ENCODE assay signal across 14 mouse cellular contexts in the genomic region with DNA sequence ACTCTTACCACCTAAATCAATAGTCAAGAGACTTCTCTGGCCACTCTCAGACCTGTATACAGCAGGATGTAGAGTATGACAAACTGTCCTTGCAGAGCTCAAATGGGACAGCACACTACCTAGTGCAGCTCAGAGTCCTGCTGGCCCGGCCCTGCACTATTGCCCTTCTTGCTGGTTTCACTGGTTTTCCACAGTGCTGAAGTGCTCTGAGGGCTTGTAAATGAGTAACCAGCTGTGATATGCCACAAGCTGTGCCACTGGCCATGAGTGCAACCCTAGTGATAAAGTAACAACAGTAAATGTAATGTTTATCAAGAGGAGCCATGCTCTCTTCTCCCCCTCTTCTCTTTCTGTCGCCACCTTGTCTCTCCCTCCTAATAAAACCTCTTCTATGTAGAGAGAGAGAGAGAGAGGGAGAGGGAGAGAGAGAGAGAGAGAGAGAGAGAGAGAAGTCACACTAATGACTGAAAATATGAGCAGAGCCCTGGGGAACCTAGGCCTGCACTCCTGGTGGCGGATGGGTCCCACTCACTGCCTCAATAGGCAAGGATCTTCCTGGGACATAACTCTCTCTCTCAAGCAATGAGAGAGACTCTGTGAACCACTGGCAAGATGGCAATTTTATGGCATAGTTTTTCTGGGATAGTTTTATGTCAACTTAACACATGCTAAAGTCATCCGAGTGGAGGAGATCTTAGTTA. TPM values are rescaled to one million over a fixed set of nuclear protein-coding genes. Genes with fewer than 3 reads are reported as not detected.
DNase-seq lines count a peak whose midpoint lies in the region; ATAC-seq and TF ChIP-seq lines count a peak whose summit lies in the region.
"Had no signal": no experiment of that assay in that cellular context is flagged by ENCODE, and none has a peak within 500 bp of the region (broad histone marks: within the 10 kb centered on the region; RNA-seq: fewer than 3 reads in every experiment).

No protein-coding gene starts in this region.

- H3K4me1 ChIP-seq in lung, postnatal 0 days (ENCODE audit: insufficient read depth, low read depth, low read length), result no peaks in the 10 kb centered on the region
- no peaks in the 10 kb centered on the region for H3K4me1 ChIP-seq in lung, adult 2 months (ENCODE audit: control insufficient read depth, insufficient read depth, low read length)
- H3K4me1 ChIP-seq in liver, embryonic 16.5 days (ENCODE audit: control insufficient read depth, low read depth, low read length), result no peaks in the 10 kb centered on the region; the same call in 1 of the 2 replicates
- no peaks in the 10 kb centered on the region for H3K4me1 ChIP-seq in forebrain, embryonic 13.5 days
- H3K4me1 ChIP-seq in forebrain, embryonic 14.5 days (ENCODE audit: control insufficient read depth, insufficient read depth, low read length), result no peaks in the 10 kb centered on the region
- H3K4me1 ChIP-seq: limb, embryonic 13.5 days; midbrain, embryonic 10.5 days had no signal

- TF ChIP-seq POLR2A in lung, adult 2 months (IDR thresholded peaks at IDR 0.05; ENCODE audit: borderline replicate concordance, extremely low read depth, low read depth, low read length), result no peak

- no peaks in the 10 kb centered on the region for H3K9me3 ChIP-seq in lung, postnatal 0 days (ENCODE audit: low read length)
- no peaks in the 10 kb centered on the region for H3K9me3 ChIP-seq in liver, embryonic 16.5 days (replicated peaks; ENCODE audit: control insufficient read depth, low read length)
- no peaks in the 10 kb centered on the region for H3K9me3 ChIP-seq in forebrain, embryonic 13.5 days (replicated peaks)
- H3K9me3 ChIP-seq in forebrain, embryonic 14.5 days (replicated peaks; ENCODE audit: control insufficient read depth, low read length), result no peaks in the 10 kb centered on the region
- H3K9me3 ChIP-seq: limb, embryonic 13.5 days; midbrain, embryonic 10.5 days had no signal

- no peaks in the 10 kb centered on the region for H3K27me3 ChIP-seq in lung, postnatal 0 days (replicated peaks; ENCODE audit: insufficient read depth, low read length)
- no peaks in the 10 kb centered on the region for H3K27me3 ChIP-seq in liver, embryonic 16.5 days (ENCODE audit: control insufficient read depth, insufficient read depth, low read depth, low read length)
- H3K27me3 ChIP-seq in forebrain, embryonic 13.5 days, result no peaks in the 10 kb centered on the region
- H3K27me3 ChIP-seq in forebrain, embryonic 14.5 days (replicated peaks; ENCODE audit: control insufficient read depth, insufficient read depth, low read length), result no peaks in the 10 kb centered on the region
- H3K27me3 ChIP-seq: limb, embryonic 13.5 days had no signal

- peaks cover 37% of the 10 kb centered on the region; the same call in 1 of the 2 replicates for H3K36me3 ChIP-seq in lung, postnatal 0 days (ENCODE audit: insufficient read depth, low read length)
- peaks cover 51% of the 10 kb centered on the region for H3K36me3 ChIP-seq in liver, embryonic 16.5 days (ENCODE audit: control insufficient read depth, insufficient read depth)
- peaks cover 76% of the 10 kb centered on the region for H3K36me3 ChIP-seq in forebrain, embryonic 13.5 days (ENCODE audit: poor library complexity, severe bottlenecking)
- H3K36me3 ChIP-seq in forebrain, embryonic 14.5 days (ENCODE audit: control insufficient read depth, insufficient read depth, low read length), result peaks cover 76% of the 10 kb centered on the region

- no peak for TF ChIP-seq EP300 in lung, postnatal 0 days (IDR thresholded peaks at IDR 0.05)

- peak; percentile 54 for DNase-seq in lung, postnatal 0 days (ENCODE audit: low spot score)
- no peak for DNase-seq in lung, adult 2 months
- peak; percentile 66 for DNase-seq in kidney, postnatal 14 days
- no peak for DNase-seq in layer of hippocampus, postnatal 36 days
- DNase-seq in natural killer cell, adult 2 months (ENCODE audit: low spot score in 2 of 2), result no peak
- no peak for DNase-seq in forebrain, embryonic 14.5 days (ENCODE audit: low spot score)
- DNase-seq: adrenal gland, postnatal 36 days; heart, postnatal 36 days; right cerebral cortex, postnatal 4 days; thymus, adult 18-20 months had no signal

- WGBS in lung, postnatal 0 days, result 63% methylated on average over 4 of the region's 4 CpGs
- 80% methylated on average over 4 of the region's 4 CpGs for WGBS in lung, adult 2 months
- WGBS in liver, embryonic 16.5 days (ENCODE audit: insufficient replicate concordance), result 60% methylated on average over 4 of the region's 4 CpGs
- WGBS in forebrain, embryonic 13.5 days, result 94% methylated on average over 3 of the region's 4 CpGs
- 96% methylated on average over 4 of the region's 4 CpGs for WGBS in forebrain, embryonic 14.5 days

- no peak overlapping the region for H3K27ac ChIP-seq in lung, postnatal 0 days (ENCODE audit: low read length)
- peak overlapping the region; percentile 54 for H3K27ac ChIP-seq in liver, embryonic 16.5 days (ENCODE audit: low read length)
- H3K27ac ChIP-seq in forebrain, embryonic 13.5 days, result no peak overlapping the region
- H3K27ac ChIP-seq in forebrain, embryonic 14.5 days (ENCODE audit: low read depth, low read length), result no peak overlapping the region
- H3K27ac ChIP-seq: limb, embryonic 13.5 days; midbrain, embryonic 10.5 days had no signal

- H3K4me3 ChIP-seq in lung, postnatal 0 days (ENCODE audit: low read depth, low read length), result no peak overlapping the region
- H3K4me3 ChIP-seq in lung, adult 2 months (replicated peaks; ENCODE audit: extremely low read depth, low read depth, low read length), result no peak overlapping the region
- no peak overlapping the region for H3K4me3 ChIP-seq in liver, embryonic 16.5 days (ENCODE audit: low read depth, low read length)
- no peak overlapping the region for H3K4me3 ChIP-seq in forebrain, embryonic 13.5 days
- no peak overlapping the region for H3K4me3 ChIP-seq in forebrain, embryonic 14.5 days (ENCODE audit: low read depth, low read length)
- H3K4me3 ChIP-seq: limb, embryonic 13.5 days; midbrain, embryonic 10.5 days had no signal

- ATAC-seq in lung, postnatal 0 days, result peak; percentile 87
- ATAC-seq in liver, embryonic 16.5 days (ENCODE audit: low read depth), result peak; percentile 95
- ATAC-seq in forebrain, embryonic 13.5 days, result no peak
- ATAC-seq in forebrain, embryonic 14.5 days, result no peak

- H3K9ac ChIP-seq in lung, postnatal 0 days (replicated peaks; ENCODE audit: low read depth), result no peak overlapping the region
- H3K9ac ChIP-seq in liver, embryonic 16.5 days (ENCODE audit: low read depth, low read length), result no peak overlapping the region
- no peak overlapping the region for H3K9ac ChIP-seq in forebrain, embryonic 13.5 days
- H3K9ac ChIP-seq in forebrain, embryonic 14.5 days (ENCODE audit: low read length), result no peak overlapping the region
- H3K9ac ChIP-seq: limb, embryonic 13.5 days had no signal

- no peak for TF ChIP-seq CTCF in lung, postnatal 0 days (IDR thresholded peaks at IDR 0.05)
- TF ChIP-seq CTCF in lung, adult 2 months (IDR thresholded peaks at IDR 0.05; ENCODE audit: insufficient read depth, low read length), result no peak

- no peak overlapping the region for H3K4me2 ChIP-seq in lung, postnatal 0 days (replicated peaks; ENCODE audit: low read depth, low read length)
- no peak overlapping the region for H3K4me2 ChIP-seq in liver, embryonic 16.5 days (ENCODE audit: low read depth, low read length)
- no peak overlapping the region for H3K4me2 ChIP-seq in forebrain, embryonic 13.5 days
- no peak overlapping the region for H3K4me2 ChIP-seq in forebrain, embryonic 14.5 days (ENCODE audit: low read length)
- H3K4me2 ChIP-seq: limb, embryonic 13.5 days had no signal

RNA-seq across cellular contexts. Expression of a gene that starts 19.5 kb away (rescaled TPM):
- 5.5 and 5.6 TPM in 2 replicates for polyA plus RNA-seq in lung, postnatal 0 days (2015; fragmentation: Nextera tagmentation; extraction: Ambion mirVana)
- polyA plus RNA-seq in lung, adult 2 months (2012; rRNA removed), result 24.0 and 25.9 TPM in 2 replicates
- 1.7 TPM in 2 replicates for polyA plus RNA-seq in liver, embryonic 16.5 days (2015; fragmentation: Nextera tagmentation; extraction: Ambion mirVana)
- 10 to 100 TPM; 37.3 to 41.4 TPM for total RNA-seq in layer of hippocampus, postnatal 36 days (2021)
- polyA plus RNA-seq in forebrain, embryonic 13.5 days (2015; fragmentation: Nextera tagmentation; extraction: Ambion mirVana), result 10.6 and 10.9 TPM in 2 replicates
- polyA plus RNA-seq in forebrain, embryonic 14.5 days (2014; fragmentation: Nextera tagmentation; extraction: Ambion mirVana), result 10.6 and 11.3 TPM in 2 replicates

Comparison
In these comparisons a context has a peak if more than half of its experiments do, and no peak if none do; other contexts are left out.
1. DNase-seq: peak in lung, postnatal 0 days (single experiment) and kidney, postnatal 14 days (single experiment); none in lung, adult 2 months (single experiment), layer of hippocampus, postnatal 36 days (0 of 2), natural killer cell, adult 2 months (0 of 2) and forebrain, embryonic 14.5 days (single experiment).
2. ATAC-seq: peak in lung, postnatal 0 days (single experiment) and liver, embryonic 16.5 days (single experiment); none in forebrain, embryonic 13.5 days (single experiment) and forebrain, embryonic 14.5 days (single experiment).